Mouse (Mus musculus) forebrain, embryonic 16.5 days (tissue): Measurements from ENCODE around the gene Dad1. TPM values are rescaled to one million over a fixed set of nuclear protein-coding genes. Genes with fewer than 3 reads are reported as not detected.
A peak's percentile ranks its signal among the peaks of the same experiment; 100 is the strongest.

Source experiments
- ATAC-seq: fragments of 200-750 bp; cut with Nextera tagmentation; 2 replicates; pipeline ENCODE4 v1.8.0; 2017; ENCODE audit warnings: mild to moderate bottlenecking, moderate library complexity
- H3K27ac ChIP-seq: fragments of 300-500 bp; sonication (generic); 2 replicates; pipeline ENCODE4 v1.5.1; 2014; ENCODE audit warnings: low read length, control low read depth
- H3K27me3 ChIP-seq: fragments of 300-500 bp; sonication (generic); replicated peaks from 2 replicates; pipeline ENCODE4 v1.6.1; 2014; ENCODE audit warnings: low read length; ENCODE audit not compliant: control insufficient read depth, insufficient read depth
- H3K36me3 ChIP-seq: fragments of 300-500 bp; sonication (generic); 2 replicates; pipeline ENCODE4 v1.6.1; 2014; ENCODE audit not compliant: control insufficient read depth, insufficient read depth
- H3K4me1 ChIP-seq: fragments of 300-500 bp; sonication (generic); replicated peaks from 2 replicates; pipeline ENCODE4 v1.6.1; 2014; ENCODE audit warnings: low read length; ENCODE audit not compliant: control insufficient read depth, insufficient read depth
- H3K4me2 ChIP-seq: fragments of 300-500 bp; sonication (generic); 2 replicates; pipeline ENCODE4 v1.6.1; 2014; ENCODE audit warnings: mild to moderate bottlenecking, low read length, control low read depth
- H3K4me3 ChIP-seq: fragments of 300-500 bp; sonication (generic); replicated peaks from 2 replicates; pipeline ENCODE4 v1.5.1; 2014; ENCODE audit warnings: mild to moderate bottlenecking, low read length, control low read depth
- H3K9ac ChIP-seq: fragments of 300-500 bp; sonication (generic); replicated peaks from 2 replicates; pipeline ENCODE4 v1.6.1; 2014; ENCODE audit warnings: low read depth, low read length, control low read depth
- H3K9me3 ChIP-seq: fragments of 300-500 bp; sonication (generic); 2 replicates; pipeline ENCODE4 v1.6.1; 2016; ENCODE audit warnings: low read length; ENCODE audit not compliant: control insufficient read depth
- WGBS: fragments of 180-500 bp; shearing (Covaris S2); extraction: QIAGEN DNeasy Blood & Tissue Kit; methylation state at CpG from one replicate; pipeline ENCODE4 v1.1.7; 2014; 5-methylcytosine and 5-hydroxymethylcytosine counted together
- polyA plus RNA-seq: library from polyadenylated mRNA; unstranded; fragments of >200 nt; fragmentation: Nextera tagmentation; extraction: Ambion mirVana; gene quantifications from 2 replicates; pipeline ENCODE4 v1.2.1, GENCODE M21; 2015

The Dad1 gene
- 290 and 292 TPM in 2 replicates for polyA plus RNA-seq

DNA sequence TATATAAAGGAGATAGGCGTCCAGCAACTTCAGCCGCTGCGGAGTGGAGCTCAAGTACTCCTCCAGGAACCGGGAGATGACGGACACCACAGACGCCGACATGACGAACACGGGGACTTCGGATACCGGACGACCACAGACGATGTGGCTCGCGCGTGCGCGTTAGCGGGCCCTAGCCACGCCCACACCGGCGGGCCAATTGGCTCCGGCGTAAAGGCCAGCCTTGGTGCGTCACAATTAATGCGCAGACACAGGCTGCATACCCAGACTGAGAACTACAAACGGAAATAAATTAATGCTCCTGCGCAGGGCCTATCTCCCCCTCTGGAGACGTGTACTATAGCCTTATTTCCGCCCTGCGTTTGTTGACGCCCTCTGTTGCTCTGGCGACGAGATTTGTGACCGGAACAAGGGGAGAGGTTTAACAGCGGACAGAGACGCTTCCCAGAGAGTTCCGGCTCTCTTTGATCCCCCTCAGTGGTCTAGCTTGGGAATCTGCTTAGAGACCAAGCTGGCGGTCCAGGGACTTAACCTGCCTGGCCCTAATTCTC, at the start of gene Dad1, which contains the start of gene Abhd4:
Gene Dad1 (minus strand): TSS at position 364 of the 551 bp plus-strand sequence.
Gene Abhd4 (plus strand): TSS at position 448 of the 551 bp plus-strand sequence.
- Histone ChIP-seq H3K27ac (peak within 1 kb of the TSS; percentile 76), H3K27me3 (no peaks in the 10 kb centered on the region), H3K9ac (peak within 1 kb of the TSS; percentile 73), H3K36me3 (no peaks in the 10 kb centered on the region), H3K4me2 (peak within 1 kb of the TSS; percentile 76), H3K4me1 (peaks cover 32% of the 10 kb centered on the region), H3K9me3 (no peaks in the 10 kb centered on the region), H3K4me3 (peak within 1 kb of the TSS; percentile 74)
- under 1% methylated on average over 39 of the region's 39 CpGs for WGBS
- ATAC-seq: peak; percentile 100

DNA sequence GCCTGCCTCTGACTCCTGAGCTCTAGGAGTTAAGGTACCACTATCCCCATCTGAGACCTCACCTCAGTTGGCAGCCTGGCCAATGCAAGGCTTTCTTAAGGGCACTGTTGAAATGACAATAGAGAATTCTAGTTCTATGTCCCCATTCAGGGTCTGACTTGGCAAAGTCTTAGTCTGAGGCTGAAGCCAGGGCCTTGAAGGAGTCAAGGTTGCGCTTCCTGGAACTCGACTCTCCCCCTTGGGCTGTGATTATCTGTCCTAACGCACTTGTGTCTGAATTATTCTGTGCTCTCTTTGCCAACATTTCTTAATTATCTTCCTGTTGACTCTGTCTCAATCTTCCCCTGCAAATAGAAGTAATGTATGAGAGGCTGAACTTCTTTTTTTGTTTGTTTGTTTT, 46.8 kb upstream of the Dad1 start:
- H3K27me3 ChIP-seq: no peaks in the 10 kb centered on the region
- H3K4me2 ChIP-seq: no peak overlapping the region
- no peak overlapping the region for H3K4me3 ChIP-seq
- WGBS: 88% methylated on average over 3 of the region's 3 CpGs
- H3K36me3 ChIP-seq: no peaks in the 10 kb centered on the region
- H3K9ac ChIP-seq: no peak overlapping the region
- H3K9me3 ChIP-seq: peaks cover 3% of the 10 kb centered on the region; the same call in 1 of the 2 replicates
- no peak for ATAC-seq
- no peak overlapping the region for H3K27ac ChIP-seq
- no peaks in the 10 kb centered on the region for H3K4me1 ChIP-seq

GRCm38 (mm10) chr14:54300136-54300535, 46.2 kb upstream of the Dad1 start:
- 83% methylated on average over 5 of the region's 5 CpGs for WGBS
- no peak overlapping the region for H3K9ac ChIP-seq
- peaks cover 3% of the 10 kb centered on the region; the same call in 1 of the 2 replicates for H3K9me3 ChIP-seq
- H3K27me3 ChIP-seq: no peaks in the 10 kb centered on the region
- H3K36me3 ChIP-seq: no peaks in the 10 kb centered on the region
- no peak overlapping the region for H3K4me2 ChIP-seq
- H3K27ac ChIP-seq: no peak overlapping the region
- H3K4me3 ChIP-seq: no peak overlapping the region
- ATAC-seq: no peak
- no peaks in the 10 kb centered on the region for H3K4me1 ChIP-seq

DNA sequence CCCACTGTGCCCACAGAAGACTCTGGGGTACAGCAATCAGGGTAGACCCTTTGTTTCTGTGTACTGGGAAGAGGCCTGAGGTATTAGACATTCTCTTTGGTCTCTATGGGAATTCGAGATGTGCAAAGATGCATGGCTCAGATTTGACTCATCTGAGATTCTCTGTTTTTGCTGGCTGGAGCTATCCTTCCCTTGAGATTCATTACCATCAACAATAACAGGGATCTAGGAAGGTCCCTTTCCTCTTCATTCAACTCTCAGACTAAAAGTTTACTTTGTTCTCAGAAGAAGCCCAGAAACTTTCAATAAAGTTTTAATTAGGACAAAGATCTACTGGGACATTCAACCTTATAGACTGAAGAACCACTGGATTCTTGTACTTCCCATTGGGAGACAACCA, 30.9 kb upstream of the Dad1 start, which contains the start of gene Olfr49:
Gene Olfr49 (minus strand): TSS at position 101 of the 400 bp plus-strand sequence.
- H3K4me3 ChIP-seq: no peak within 1 kb of the TSS
- H3K9ac ChIP-seq: no peak within 1 kb of the TSS
- H3K4me2 ChIP-seq: no peak within 1 kb of the TSS
- H3K27me3 ChIP-seq: no peaks in the 10 kb centered on the region
- 0 out of 2 replicates have a peak, but pooled peaks cover 2% of the 10 kb centered on the region for H3K9me3 ChIP-seq
- H3K36me3 ChIP-seq: no peaks in the 10 kb centered on the region
- H3K27ac ChIP-seq: no peak within 1 kb of the TSS
- no peak for ATAC-seq
- WGBS: 78% methylated on average over 1 of the region's 1 CpGs
- H3K4me1 ChIP-seq: no peaks in the 10 kb centered on the region

- 95% methylated on average over 2 of the region's 2 CpGs for WGBS
- ATAC-seq: no peak
- H3K4me1 ChIP-seq: no peaks in the 10 kb centered on the region
Measured at GRCm38 (mm10) chr14:54276446-54276845, 22.5 kb upstream of the Dad1 start.

GRCm38 (mm10) chr14:54272696-54273095, 18.8 kb upstream of the Dad1 start:
- H3K9me3 ChIP-seq: no peaks in the 10 kb centered on the region
- WGBS: 91% methylated on average over 3 of the region's 3 CpGs

More at GRCm38 (mm10) chr14:54276446-54276845, 22.5 kb upstream of the Dad1 start:
- Histone ChIP-seq H3K9ac (no peak overlapping the region), H3K4me3 (no peak overlapping the region), H3K9me3 (no peaks in the 10 kb centered on the region), H3K4me2 (no peak overlapping the region), H3K27ac (no peak overlapping the region), H3K27me3 (no peaks in the 10 kb centered on the region), H3K36me3 (no peaks in the 10 kb centered on the region)

GRCm38 (mm10) chr14:54271976-54272606, 18.2 kb upstream of the Dad1 start:
- ATAC-seq: no peak
- WGBS: 71% methylated on average over 3 of the region's 3 CpGs
- no peak overlapping the region for H3K27ac ChIP-seq

More at GRCm38 (mm10) chr14:54272696-54273095, 18.8 kb upstream of the Dad1 start:
- H3K27ac ChIP-seq: no peak overlapping the region
- H3K4me2 ChIP-seq: no peak overlapping the region
- ATAC-seq: no peak
- no peaks in the 10 kb centered on the region for H3K4me1 ChIP-seq
- H3K27me3 ChIP-seq: no peaks in the 10 kb centered on the region
- no peak overlapping the region for H3K4me3 ChIP-seq
- 0 out of 2 replicates have a peak, but pooled peaks cover under 1% of the 10 kb centered on the region for H3K36me3 ChIP-seq
- no peak overlapping the region for H3K9ac ChIP-seq

DNA sequence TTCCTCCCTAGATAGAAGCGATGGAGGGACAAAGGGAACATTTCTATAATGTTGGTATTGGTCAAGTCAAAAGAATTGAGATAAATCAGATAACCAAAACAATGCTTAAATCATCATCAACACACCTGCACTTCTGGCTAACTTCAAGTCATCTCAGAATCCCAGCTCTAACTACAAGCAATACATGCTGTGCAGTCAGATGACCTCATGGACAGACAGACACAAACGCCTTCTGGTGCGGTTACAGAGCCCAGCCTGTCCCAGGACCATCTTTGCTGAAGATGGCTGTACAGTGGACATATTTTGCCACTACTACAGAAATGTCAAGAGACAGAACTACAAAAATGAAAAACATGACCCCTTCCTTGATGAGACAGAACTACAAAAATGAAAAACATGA, 16.5 kb upstream of the Dad1 start:
- ATAC-seq: no peak
- no peaks in the 10 kb centered on the region for H3K27me3 ChIP-seq
- H3K4me2 ChIP-seq: no peak overlapping the region
- no peak overlapping the region for H3K9ac ChIP-seq
- H3K4me1 ChIP-seq: no peaks in the 10 kb centered on the region
- H3K9me3 ChIP-seq: no peaks in the 10 kb centered on the region
- H3K27ac ChIP-seq: no peak overlapping the region
- H3K36me3 ChIP-seq: 0 out of 2 replicates have a peak, but pooled peaks cover 3% of the 10 kb centered on the region
- 85% methylated on average over 3 of the region's 3 CpGs for WGBS
- no peak overlapping the region for H3K4me3 ChIP-seq

More at GRCm38 (mm10) chr14:54271976-54272606, 18.2 kb upstream of the Dad1 start:
- Histone ChIP-seq H3K4me3 (no peak overlapping the region), H3K27me3 (no peaks in the 10 kb centered on the region), H3K9me3 (no peaks in the 10 kb centered on the region), H3K4me1 (no peaks in the 10 kb centered on the region), H3K36me3 (0 out of 2 replicates have a peak, but pooled peaks cover 3% of the 10 kb centered on the region), H3K4me2 (no peak overlapping the region), H3K9ac (no peak overlapping the region)

DNA sequence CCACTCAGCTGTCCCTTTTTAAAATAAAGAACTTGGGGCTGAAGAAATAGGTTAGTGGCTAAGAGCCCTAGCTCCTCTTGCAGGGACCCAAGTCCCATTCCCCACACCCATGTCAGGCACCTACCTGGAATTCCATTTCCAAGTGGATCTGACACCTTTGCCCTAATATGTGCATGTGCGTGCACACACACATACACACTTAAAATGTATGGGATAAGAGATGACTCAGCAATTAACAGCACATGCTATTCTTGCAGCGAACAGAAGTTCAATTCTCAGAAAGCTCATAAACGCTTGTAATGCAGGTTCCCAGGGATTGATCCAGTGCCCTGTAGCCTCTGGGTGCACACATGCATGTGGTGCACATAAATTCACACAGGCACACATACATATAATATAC, 15.7 kb upstream of the Dad1 start:
- H3K4me3 ChIP-seq: no peak overlapping the region
- 92% methylated on average over 3 of the region's 3 CpGs for WGBS
- no peak for ATAC-seq

More for the DNA sequence above, 15.7 kb upstream of the Dad1 start:
- no peaks in the 10 kb centered on the region for H3K9me3 ChIP-seq
- H3K36me3 ChIP-seq: 0 out of 2 replicates have a peak, but pooled peaks cover 3% of the 10 kb centered on the region
- H3K4me2 ChIP-seq: no peak overlapping the region
- H3K27ac ChIP-seq: no peak overlapping the region
- no peaks in the 10 kb centered on the region for H3K4me1 ChIP-seq
- H3K27me3 ChIP-seq: no peaks in the 10 kb centered on the region
- no peak overlapping the region for H3K9ac ChIP-seq
